Mouse (Mus musculus) left cerebral cortex, adult 9 months (tissue): ENCODE measurements around the gene Abcc6.
"Not testable (repeated sequence)": the region's sequence is repeated elsewhere in the genome, so short reads cannot be mapped to it uniquely, and the experiment has no call there.

Experiments
- DNase-seq, 2 experiments: peaks; one replicate each; pipeline ENCODE4 v3.0.0; 2022; ENCODE audit warnings: low spot score in 2 of 2

Abcc6 gene

GRCm38 (mm10) chr7:46028681-46029080, 1.4 kb downstream of the Abcc6 start:
- no peak for DNase-seq

- no peak for DNase-seq
Measured at GRCm38 (mm10) chr7:46025436-46025835, 4.7 kb downstream of the Abcc6 start.

GRCm38 (mm10) chr7:46021951-46022350, 8.2 kb downstream of the Abcc6 start:
- no peak for DNase-seq

GRCm38 (mm10) chr7:46019594-46019993, 10.5 kb downstream of the Abcc6 start:
- DNase-seq, result no peak

GRCm38 (mm10) chr7:46013266-46014010, 16.7 kb downstream of the Abcc6 start:
- DNase-seq, result peak in 1 of 2 experiments; percentile 50

DNA sequence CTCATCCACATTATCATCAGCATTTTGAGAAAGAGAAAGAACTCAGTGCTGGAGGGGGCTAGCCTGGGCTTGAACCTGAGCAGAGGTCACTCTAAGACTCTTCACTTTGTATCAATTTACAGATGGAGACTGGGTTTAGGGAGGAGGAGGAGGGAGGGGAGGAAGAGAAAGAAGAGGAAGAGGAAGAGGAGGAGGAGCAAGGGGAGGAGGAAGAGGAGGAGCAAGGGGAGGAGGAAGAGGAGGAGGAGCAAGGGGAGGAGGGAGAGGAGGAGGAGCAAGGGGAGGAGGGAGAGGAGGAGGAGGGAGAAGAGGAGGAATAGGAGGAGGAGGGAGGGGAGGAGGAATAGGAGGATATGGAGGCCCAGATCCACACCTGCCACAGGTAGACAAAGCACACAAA, 18.0 kb downstream of the Abcc6 start:
- no peak for DNase-seq

DNA sequence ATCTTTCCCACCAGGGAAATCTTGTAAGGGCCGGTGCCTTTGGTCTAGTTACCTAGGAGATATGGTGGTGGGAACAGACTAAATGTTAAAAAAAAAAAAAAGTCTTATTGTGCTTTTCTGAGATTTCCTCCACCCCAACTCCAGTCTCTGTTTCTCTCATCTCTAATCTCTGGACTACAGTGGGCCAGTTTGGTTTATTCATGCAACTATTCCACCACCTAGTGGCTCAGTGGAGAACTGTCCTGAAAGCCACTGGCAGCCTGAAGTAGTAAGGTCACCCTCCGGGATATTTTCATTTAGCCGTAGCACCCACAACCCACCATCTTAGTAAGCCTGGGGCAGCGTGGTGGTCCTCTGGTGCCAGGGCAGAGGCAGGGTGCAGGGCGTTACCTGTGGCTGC, 20.5 kb downstream of the Abcc6 start:
- peak in 1 of 2 experiments; percentile 84 for DNase-seq

GRCm38 (mm10) chr7:46002748-46003147, 27.4 kb downstream of the Abcc6 start:
- DNase-seq, result no peak

GRCm38 (mm10) chr7:46000577-46000976, 29.5 kb downstream of the Abcc6 start:
- DNase-seq, result no peak

GRCm38 (mm10) chr7:45992470-45992869, 37.6 kb downstream of the Abcc6 start:
- DNase-seq, result no peak

DNA sequence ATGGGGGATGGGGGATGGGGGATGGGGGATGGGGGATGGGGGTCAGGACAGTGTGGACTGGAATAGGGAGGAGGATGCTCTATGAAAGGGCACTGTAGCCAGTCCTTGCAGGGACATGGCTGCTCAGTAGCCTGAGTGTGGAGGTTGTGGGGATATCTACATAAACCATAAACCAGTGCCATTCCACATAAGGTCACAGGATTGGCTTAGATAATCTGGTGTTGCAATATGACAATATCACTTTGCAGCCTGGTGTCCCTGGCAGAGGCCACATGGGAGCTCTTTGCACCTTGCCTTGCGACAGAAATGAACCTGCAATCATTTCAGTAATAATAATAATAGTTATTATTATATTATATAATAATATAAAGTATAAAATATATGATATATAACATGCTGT, 41.8 kb downstream of the Abcc6 start:
- DNase-seq, result no peak

DNA sequence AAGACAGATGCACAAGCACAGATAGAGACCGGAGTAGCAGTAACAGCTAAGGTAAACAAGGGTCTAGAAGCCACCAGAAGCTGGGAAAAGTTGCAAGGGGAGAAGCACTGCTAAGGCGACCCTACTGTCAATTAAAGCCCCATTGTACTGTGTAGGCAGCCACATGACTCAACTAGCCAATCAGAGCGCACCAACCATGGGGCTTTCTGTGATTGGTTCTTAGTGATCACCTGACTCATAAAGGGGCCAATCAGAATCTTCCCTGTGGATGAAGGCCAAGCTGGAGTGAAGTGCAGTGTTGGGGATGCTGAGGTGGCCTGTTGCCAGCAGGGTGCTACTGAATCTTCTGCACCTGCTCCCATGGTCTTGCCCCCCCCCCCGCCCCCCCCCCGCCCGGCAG, 43.2 kb downstream of the Abcc6 start:
- no peak for DNase-seq

GRCm38 (mm10) chr7:45981612-45982011, 48.5 kb downstream of the Abcc6 start:
- DNase-seq, result peak; percentile 8 to 22

GRCm38 (mm10) chr7:45974512-45974911, 55.6 kb downstream of the Abcc6 start:
- DNase-seq, result no peak

DNA sequence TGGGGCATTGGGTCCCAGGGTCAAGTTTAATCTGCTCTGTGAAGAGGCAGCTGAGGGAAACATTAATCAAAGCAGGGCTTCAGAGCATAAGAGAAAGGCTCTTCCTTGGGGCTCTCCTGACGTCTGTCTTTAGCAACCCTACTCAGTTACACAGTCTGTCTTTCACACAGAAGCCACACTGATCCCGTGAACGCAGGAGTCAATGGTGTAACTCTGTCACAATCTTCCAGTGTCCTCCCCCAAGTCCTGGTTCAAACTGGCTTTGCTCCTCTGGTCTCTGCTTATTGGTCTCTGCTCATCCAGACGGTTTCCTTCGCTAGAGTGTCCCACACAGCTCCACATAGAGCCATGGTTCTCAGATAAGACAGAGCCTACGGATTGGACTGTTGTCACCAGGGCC, 56.0 kb downstream of the Abcc6 start:
- no peak for DNase-seq

- DNase-seq, result no peak
Measured at GRCm38 (mm10) chr7:45973271-45973687, 56.8 kb downstream of the Abcc6 start.

GRCm38 (mm10) chr7:45971831-45972723, 58.0 kb downstream of the Abcc6 start:
- DNase-seq, result no peak

- DNase-seq, result no peak
Measured at GRCm38 (mm10) chr7:45956611-45957010, 73.5 kb downstream of the Abcc6 start.

DNA sequence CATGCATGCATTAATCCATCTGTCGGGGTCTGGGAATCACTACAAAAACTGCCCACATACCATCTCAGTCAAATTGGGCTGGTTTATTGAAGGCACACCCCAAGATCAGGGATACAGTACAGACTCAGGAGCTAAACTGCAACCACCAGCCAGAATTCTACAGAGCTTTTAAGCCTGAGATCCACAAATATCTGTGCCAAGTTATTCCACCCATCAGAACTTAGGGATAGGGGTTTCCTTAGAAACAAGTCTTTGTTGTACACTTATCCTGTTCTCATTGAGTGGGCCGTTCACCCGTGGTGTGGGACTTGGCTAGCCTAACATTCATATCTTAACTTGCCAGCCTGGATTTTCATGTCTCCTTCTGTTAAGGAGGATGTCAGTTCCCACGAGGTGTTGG, 81.0 kb downstream of the Abcc6 start:
- peak in 1 of 2 experiments; percentile 25 for DNase-seq

DNA sequence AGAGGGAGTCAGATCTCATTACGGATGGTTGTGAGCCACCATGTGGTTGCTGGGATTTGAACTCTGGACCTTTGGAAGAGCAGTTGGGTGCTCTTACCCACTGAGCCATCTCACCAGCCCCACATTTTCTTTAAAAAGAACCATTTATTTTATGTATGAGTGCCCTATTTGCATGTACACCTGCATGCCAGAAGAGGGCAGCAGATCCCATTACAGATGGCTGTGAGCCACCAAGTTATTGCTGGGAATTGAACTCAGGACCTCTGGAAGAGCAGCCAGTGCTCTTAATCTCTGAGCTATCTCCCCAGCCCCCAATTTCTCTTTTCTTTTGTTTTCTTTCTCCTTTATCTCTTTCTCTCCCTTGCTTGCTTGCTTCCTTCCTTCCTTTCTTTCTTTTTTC, 86.8 kb downstream of the Abcc6 start:
- not testable (repeated sequence) for DNase-seq

- DNase-seq, result no peak
Measured at GRCm38 (mm10) chr7:45941986-45942385, 88.1 kb downstream of the Abcc6 start.

- no peak for DNase-seq
Measured at GRCm38 (mm10) chr7:45939836-45940235, 90.3 kb downstream of the Abcc6 start.

DNA sequence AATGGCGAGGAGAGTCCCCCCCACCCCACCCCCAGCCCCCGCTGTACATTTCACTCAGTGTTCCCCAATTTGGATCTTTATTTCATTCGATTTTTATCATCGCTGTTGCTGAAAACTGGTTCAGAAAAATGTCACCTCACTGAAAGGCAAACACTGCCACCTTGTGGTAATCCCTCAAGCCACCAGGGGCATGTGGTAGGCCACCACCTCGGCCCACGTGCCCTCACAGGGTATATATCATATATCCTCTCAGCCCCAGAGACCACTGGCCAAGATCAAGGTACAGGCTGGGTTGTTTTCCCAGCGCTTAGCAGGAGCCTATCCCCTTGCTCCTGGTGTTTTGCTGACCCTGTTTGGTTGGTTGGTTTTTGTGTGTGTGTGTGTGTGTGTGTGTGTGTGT, 95.0 kb downstream of the Abcc6 start:
- peak in 1 of 2 experiments; percentile 55 for DNase-seq
